Mouse (Mus musculus): ENCODE measurements around the gene Hexa.

Hexa gene

GRCm38 (mm10) chr9:59539441-59540137 is at the start of gene Hexa, which contains the start of gene Tmem202:
Gene Hexa, plus strand, starts transcription at chr9:59539540.
Gene Tmem202, minus strand, starts transcription at chr9:59539847.
- peak; percentile 86 to 91 for DNase-seq

- no peak for DNase-seq
Observed at GRCm38 (mm10) chr9:59508146-59508545, 31.2 kb upstream of the Hexa start.

- no peak for DNase-seq
Observed at GRCm38 (mm10) chr9:59512381-59512780, 27.0 kb upstream of the Hexa start.

GRCm38 (mm10) chr9:59515069-59515468 is 24.3 kb upstream of the Hexa start:
- no peak for DNase-seq

- peak in 1 of 2 experiments; percentile 10 for DNase-seq
Observed at GRCm38 (mm10) chr9:59517127-59517526, 22.2 kb upstream of the Hexa start.

- peak; percentile 41 to 53 for DNase-seq
Observed at GRCm38 (mm10) chr9:59518976-59519375, 20.4 kb upstream of the Hexa start.

GRCm38 (mm10) chr9:59519396-59519795 is 19.9 kb upstream of the Hexa start:
- DNase-seq, result no peak

GRCm38 (mm10) chr9:59522906-59523305 is 16.4 kb upstream of the Hexa start:
- DNase-seq, result no peak

- DNase-seq, result no peak
Observed at GRCm38 (mm10) chr9:59526727-59527126, 12.6 kb upstream of the Hexa start.

DNA sequence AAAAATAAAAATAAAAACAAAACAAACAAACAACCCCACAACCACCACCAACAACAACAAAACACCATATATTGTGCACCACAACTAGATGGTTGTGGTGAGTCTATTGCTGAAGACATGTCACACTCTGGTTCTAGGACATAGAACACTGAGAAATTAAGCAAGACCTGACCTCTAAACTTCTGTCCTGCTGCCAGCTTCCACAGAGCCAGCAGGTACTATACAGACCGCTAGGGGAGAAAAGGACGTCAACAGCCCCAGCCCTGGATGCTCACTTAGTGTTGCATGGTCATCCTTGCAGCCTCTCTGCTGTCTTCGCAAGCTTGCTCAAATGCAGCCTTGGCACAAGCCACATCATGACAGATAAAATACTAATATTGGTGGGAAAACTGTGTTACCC is 11.8 kb upstream of the Hexa start:
- no peak for DNase-seq

DNA sequence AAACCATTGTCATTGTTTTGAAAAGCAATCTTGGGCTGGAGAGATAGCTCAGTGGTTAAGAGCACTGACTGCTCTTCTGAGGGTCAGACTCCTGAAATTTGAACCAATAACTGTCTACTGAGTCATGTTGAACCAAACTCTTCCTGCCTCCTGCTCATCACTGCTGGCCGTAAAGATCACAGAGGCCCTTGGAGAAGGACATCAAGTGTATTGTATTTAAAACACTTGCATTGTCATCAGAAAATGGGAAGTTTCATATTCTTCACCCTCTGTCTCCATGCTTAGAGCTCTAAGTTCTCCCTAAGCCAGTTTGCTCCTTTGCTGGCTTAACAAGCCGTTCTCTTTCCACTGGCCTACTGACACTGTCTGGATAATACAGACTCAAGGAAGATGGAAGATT is 11.1 kb upstream of the Hexa start:
- no peak for DNase-seq

DNA sequence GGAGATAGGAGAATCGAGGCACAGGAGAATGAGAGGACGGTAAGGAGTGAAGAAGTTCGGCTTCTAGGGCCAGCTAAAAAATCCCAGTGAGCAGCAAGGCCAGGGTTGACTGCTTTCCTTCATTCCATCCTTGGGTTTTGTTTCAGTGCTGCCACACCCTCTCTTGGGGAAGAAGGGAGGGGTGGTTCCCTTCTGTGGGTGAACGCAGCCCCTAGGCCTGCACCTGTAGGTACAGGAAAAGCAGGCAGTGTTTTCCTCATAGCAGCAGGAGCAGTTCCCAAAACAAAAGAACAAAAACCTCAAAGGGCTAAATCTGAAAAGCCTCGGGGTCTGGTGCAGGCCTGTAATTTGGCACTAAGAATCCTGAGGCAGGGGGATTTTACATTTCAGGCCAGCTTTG is 7.7 kb upstream of the Hexa start:
- no peak for DNase-seq

GRCm38 (mm10) chr9:59533422-59533821 is 5.9 kb upstream of the Hexa start:
- no peak for DNase-seq

DNA sequence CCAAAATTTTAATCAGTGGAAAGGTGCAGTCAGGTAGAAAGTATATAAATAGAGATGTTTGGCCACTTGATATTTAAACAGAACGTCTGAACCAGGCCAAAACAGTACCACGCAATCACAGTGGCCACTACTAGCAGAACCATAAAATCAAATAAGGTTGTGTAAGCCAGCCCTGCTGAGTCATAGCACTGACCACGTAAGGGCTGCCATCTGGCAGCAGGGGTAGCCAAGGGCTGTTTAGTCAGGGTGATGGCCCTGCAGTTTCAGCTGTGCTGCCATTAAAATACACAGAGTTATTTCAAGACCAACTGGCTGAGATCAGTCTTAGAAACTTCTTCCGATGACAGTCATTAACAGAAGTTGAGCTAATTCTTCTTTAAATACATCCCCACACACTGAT is 5.5 kb upstream of the Hexa start:
- no peak for DNase-seq

GRCm38 (mm10) chr9:59537651-59538050 is 1.7 kb upstream of the Hexa start:
- DNase-seq, result no peak

DNA sequence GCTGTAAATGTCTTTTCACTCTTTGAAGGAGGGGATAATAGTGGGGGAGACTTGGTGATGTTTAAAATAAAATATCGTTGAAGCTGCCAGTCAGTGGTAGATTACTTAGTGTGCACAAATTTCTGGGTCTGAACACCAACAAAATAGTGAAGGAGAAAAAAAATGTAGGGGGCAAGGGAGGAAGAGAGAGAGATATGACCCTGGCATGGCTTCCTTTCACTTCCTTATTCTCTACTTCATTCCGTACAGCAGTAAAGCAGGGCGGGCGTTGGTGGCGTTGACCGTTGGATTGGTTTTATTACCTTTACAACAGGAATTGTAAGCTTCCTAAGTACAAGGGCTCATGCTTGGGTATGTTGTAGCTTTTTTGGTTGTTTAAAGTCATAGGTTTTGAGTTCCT is 2.3 kb downstream of the Hexa start:
- DNase-seq, result no peak

DNA sequence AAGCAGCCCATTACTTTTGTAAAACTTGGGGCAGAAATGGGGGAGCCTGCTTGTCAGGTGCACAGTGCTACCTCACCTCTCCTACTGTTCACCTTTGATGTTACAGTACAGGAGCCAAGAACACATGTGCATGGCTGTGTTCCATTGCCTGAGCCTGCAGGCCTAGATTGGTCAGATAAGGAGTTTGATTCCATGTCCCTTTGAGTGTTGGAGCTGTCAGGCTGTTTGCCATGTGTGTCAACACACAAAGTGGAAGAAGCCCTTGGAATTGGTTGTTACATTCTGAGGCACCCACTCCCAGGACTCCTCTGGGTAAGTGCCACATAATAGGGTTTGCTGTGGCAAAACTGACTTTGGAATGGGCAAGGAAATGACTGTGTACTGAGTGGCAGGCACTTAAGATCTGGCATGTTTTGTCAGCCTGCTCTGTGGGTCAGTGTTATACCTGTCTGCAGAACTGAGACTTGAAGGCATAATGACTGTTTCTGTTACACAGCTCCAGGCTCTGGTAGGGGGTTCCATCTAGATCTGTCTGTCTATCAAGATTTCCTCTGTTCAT is 3.5 kb downstream of the Hexa start:
- no peak for DNase-seq

- DNase-seq, result no peak
Observed at GRCm38 (mm10) chr9:59544739-59545138, 5.4 kb downstream of the Hexa start.

GRCm38 (mm10) chr9:59547869-59548268 is 8.5 kb downstream of the Hexa start:
- DNase-seq, result no peak

GRCm38 (mm10) chr9:59548961-59549487 is 9.7 kb downstream of the Hexa start:
- DNase-seq, result no peak

DNA sequence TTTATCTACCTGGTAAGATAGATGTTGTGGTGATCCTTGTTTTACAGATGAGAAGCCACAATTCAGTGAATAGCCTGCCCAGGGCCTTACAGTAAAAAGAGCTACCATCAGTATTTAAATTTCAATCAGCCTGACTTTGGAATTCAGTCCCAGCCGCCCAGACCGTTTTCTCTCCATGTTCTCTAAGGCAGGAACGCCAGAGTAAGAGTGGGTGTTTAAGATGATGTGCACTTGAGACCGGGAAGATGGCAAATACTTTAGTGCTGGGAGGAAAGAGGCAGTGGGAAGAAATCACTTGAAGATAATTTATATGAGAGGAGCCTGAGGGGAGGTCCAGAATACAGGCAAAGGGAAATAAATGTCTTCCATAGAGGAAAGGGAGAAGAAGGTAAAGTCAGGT is 10.7 kb downstream of the Hexa start:
- no peak for DNase-seq

DNA sequence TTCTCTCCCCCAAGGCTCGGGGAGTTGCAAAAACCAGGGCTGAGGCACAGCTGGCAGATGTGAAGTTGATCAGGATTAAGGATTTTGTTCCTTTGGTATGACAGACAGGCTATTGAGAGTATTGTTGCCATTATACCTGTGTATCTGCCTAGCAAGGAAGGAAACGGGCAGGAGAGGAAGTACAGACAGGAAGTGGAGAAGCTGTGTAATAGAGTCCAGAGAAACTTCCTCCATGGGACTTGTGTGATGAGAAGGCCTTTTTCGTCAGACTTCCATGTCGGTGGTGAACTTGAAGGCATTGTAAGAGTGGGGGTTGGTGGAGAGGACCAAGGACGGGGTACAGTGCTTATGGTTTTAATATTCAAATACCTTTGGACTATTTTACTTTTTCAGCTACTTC is 11.7 kb downstream of the Hexa start:
- no peak for DNase-seq

DNA sequence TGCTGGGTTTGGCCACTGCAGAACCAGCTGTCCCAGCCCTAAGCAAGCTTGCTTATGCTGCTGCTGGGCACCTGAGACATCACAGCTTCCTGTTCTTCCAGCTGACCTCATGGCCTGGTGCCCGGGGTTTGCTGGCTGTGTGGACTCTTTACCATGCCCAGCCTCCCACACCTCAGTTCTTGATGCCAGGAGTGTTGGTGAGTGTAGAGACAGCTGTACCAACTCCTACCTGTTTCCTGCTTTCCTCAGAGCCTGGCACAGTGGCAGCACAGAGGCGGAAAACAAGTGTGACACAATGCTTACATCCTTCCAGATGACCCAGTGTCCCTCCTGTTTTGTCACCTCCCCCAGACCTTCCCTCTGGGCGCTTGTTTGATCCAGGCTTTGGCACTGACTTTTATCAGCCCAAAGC is 12.3 kb downstream of the Hexa start:
- DNase-seq, result peak; percentile 18 to 50

DNA sequence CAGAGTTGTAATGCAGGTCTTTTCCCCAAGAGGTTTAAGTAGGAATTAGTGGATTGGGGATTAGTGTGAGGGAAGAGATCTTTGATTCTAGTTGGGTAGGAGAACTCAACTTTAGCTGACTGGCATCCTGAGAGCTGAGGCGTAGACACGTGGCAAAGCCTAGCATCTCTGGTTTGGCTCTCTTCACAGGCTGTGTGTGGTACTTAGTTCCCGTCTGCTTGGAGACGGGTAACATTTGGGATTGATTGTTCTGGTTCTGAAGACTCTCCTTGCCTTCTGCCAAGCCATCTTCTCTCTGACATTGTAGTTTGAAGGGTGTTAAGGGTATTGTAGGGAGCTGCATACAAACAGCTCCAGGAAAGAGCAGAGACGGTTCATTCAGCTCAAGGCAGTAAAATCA is 13.3 kb downstream of the Hexa start:
- DNase-seq, result no peak

DNA sequence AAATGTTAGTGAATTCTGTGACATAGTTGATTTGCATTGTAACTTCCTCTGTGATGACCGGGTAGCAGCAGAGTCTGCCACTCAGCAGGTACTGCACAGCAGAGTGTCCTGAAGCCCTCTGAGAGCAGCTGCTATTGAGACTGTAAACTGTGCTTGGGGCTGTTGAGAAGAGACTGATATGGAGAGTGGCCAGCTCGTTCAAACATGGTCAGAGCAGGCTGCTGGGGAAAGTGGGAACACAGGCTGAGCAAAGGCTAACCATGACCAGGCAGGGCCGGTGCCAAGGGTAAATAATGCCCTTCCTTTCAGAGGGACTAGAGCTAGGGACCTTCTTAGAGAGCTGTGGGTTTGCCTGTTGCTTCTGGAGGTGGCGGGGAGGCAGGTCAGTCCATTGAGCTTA is 14.4 kb downstream of the Hexa start:
- DNase-seq, result no peak
